Mouse (Mus musculus) small intestine, adult 2 months (tissue): ENCODE measurements around the gene Rnf222. TPM values are rescaled to one million over a fixed set of nuclear protein-coding genes. Genes with fewer than 3 reads are reported as not detected.
A peak's percentile ranks its signal among the peaks of the same experiment; 100 is the strongest.

Source experiments
- H3K27ac ChIP-seq: fragments of 200-500 bp; 2 replicates; pipeline ENCODE4 v1.5.1; 2012; ENCODE audit warnings: low read depth, low read length, control low read depth, inconsistent platforms; ENCODE audit not compliant: insufficient read depth
- H3K27me3 ChIP-seq: fragments of 200-500 bp; 2 replicates; pipeline ENCODE4 v1.6.1; 2012; ENCODE audit warnings: mild to moderate bottlenecking, moderate library complexity, low read length, inconsistent platforms; ENCODE audit not compliant: control insufficient read depth, insufficient read depth
- H3K36me3 ChIP-seq: fragments of 200-500 bp; 2 replicates; pipeline ENCODE4 v1.6.1; 2012; ENCODE audit warnings: mild to moderate bottlenecking, low read length, control low read depth, inconsistent platforms; ENCODE audit not compliant: control insufficient read depth, insufficient read depth
- H3K4me1 ChIP-seq: fragments of 200-500 bp; 2 replicates; pipeline ENCODE4 v1.6.1; 2012; ENCODE audit warnings: low read length, inconsistent platforms, mixed read lengths; ENCODE audit not compliant: control insufficient read depth, insufficient read depth, insufficient read length
- H3K4me3 ChIP-seq: fragments of 200-500 bp; 2 replicates; pipeline ENCODE4 v1.5.1; 2012; ENCODE audit warnings: low read depth, mild to moderate bottlenecking, control low read depth, inconsistent platforms, low read length, moderate library complexity
- CTCF ChIP-seq: fragments of 200-500 bp; IDR thresholded peaks from 2 replicates; pipeline ENCODE4 v1.5.1; 2012; ENCODE audit warnings: low read depth, mild to moderate bottlenecking, control low read depth, inconsistent platforms, low read length, moderate library complexity, mixed read lengths; ENCODE audit not compliant: insufficient replicate concordance, insufficient read length; ENCODE audit errors: extremely low read depth
- POLR2A ChIP-seq: fragments of 200-500 bp; IDR thresholded peaks from 2 replicates; pipeline ENCODE4 v1.6.1; 2012; ENCODE audit warnings: low read depth, mild to moderate bottlenecking, control low read depth, inconsistent platforms, low read length, moderate library complexity
- WGBS: fragments of 180-500 bp; shearing (Covaris S2); methylation state at CpG from one replicate; pipeline ENCODE4 v1.1.7; 2018; 5-methylcytosine and 5-hydroxymethylcytosine counted together
- polyA plus RNA-seq: library from polyadenylated mRNA; depleted of rRNA; stranded (reverse); fragments of >200 nt; gene quantifications from 2 replicates; pipeline ENCODE4 v1.2.3, GENCODE M21; 2012

The Rnf222 gene
- polyA plus RNA-seq, 1 experiment = not detected

GRCm38 (mm10) chr11:68902047-68902364 is 13.7 kb downstream of the Rnf222 start:
- no peak for TF ChIP-seq CTCF
- TF ChIP-seq POLR2A = no peak
- Histone ChIP-seq H3K36me3 (peaks cover 35% of the 10 kb centered on the region), H3K27ac (peak overlapping the region; percentile 49), H3K4me3 (peak overlapping the region; percentile 94), H3K4me1 (peaks cover 5% of the 10 kb centered on the region), H3K27me3 (no peaks in the 10 kb centered on the region)
- WGBS = under 1% methylated on average over 10 of the region's 10 CpGs

GRCm38 (mm10) chr11:68902367-68902766 is 14.0 kb downstream of the Rnf222 start:
- Histone ChIP-seq H3K27ac (no peak overlapping the region), H3K4me3 (peak overlapping the region; percentile 94), H3K4me1 (peaks cover 5% of the 10 kb centered on the region), H3K27me3 (no peaks in the 10 kb centered on the region), H3K36me3 (peaks cover 35% of the 10 kb centered on the region)
- 2% methylated on average over 11 of the region's 11 CpGs for WGBS
- TF ChIP-seq CTCF (no peak), POLR2A (no peak)

- Histone ChIP-seq H3K4me3 (no peak overlapping the region), H3K4me1 (peaks cover 5% of the 10 kb centered on the region), H3K27me3 (no peaks in the 10 kb centered on the region), H3K36me3 (peaks cover 35% of the 10 kb centered on the region), H3K27ac (no peak overlapping the region)
- TF ChIP-seq CTCF = no peak
- no peak for TF ChIP-seq POLR2A
- WGBS = 62% methylated on average over 5 of the region's 5 CpGs
These were observed 14.5 kb downstream of the Rnf222 start for GRCm38 (mm10) chr11:68902823-68903222.

GRCm38 (mm10) chr11:68903775-68904174 is 15.4 kb downstream of the Rnf222 start:
- Histone ChIP-seq H3K4me3 (no peak overlapping the region), H3K4me1 (peaks cover 7% of the 10 kb centered on the region), H3K27ac (no peak overlapping the region), H3K27me3 (no peaks in the 10 kb centered on the region), H3K36me3 (peaks cover 35% of the 10 kb centered on the region)
- TF ChIP-seq POLR2A = no peak
- no peak for TF ChIP-seq CTCF
- WGBS = 71% methylated on average over 2 of the region's 2 CpGs

- WGBS = 64% methylated on average over 8 of the region's 8 CpGs
- no peak overlapping the region for H3K27ac ChIP-seq
- TF ChIP-seq POLR2A (no peak), CTCF (peak; percentile 52; the same call in 1 of the 2 replicates)
These were observed 16.2 kb downstream of the Rnf222 start for GRCm38 (mm10) chr11:68904375-68905137.

GRCm38 (mm10) chr11:68905138-68905531 is 16.8 kb downstream of the Rnf222 start:
- Histone ChIP-seq H3K27me3 (no peaks in the 10 kb centered on the region), H3K4me3 (no peak overlapping the region)

More at GRCm38 (mm10) chr11:68904375-68905137, 16.2 kb downstream of the Rnf222 start:
- H3K4me1 ChIP-seq = peaks cover 8% of the 10 kb centered on the region
- H3K4me3 ChIP-seq = no peak overlapping the region
- H3K36me3 ChIP-seq = peaks cover 35% of the 10 kb centered on the region
- no peaks in the 10 kb centered on the region for H3K27me3 ChIP-seq

GRCm38 (mm10) chr11:68905665-68906460 is 17.5 kb downstream of the Rnf222 start:
- 87% methylated on average over 9 of the region's 9 CpGs for WGBS
- Histone ChIP-seq H3K36me3 (peaks cover 35% of the 10 kb centered on the region), H3K4me1 (peaks cover 6% of the 10 kb centered on the region), H3K27ac (no peak overlapping the region), H3K4me3 (no peak overlapping the region), H3K27me3 (no peaks in the 10 kb centered on the region)
- TF ChIP-seq CTCF (no peak), POLR2A (no peak)

More at GRCm38 (mm10) chr11:68905138-68905531, 16.8 kb downstream of the Rnf222 start:
- 83% methylated on average over 3 of the region's 3 CpGs for WGBS
- Histone ChIP-seq H3K4me1 (peaks cover 8% of the 10 kb centered on the region), H3K36me3 (peaks cover 35% of the 10 kb centered on the region), H3K27ac (no peak overlapping the region)
- TF ChIP-seq POLR2A (no peak), CTCF (no peak)
